Mouse (Mus musculus) activated CD4-positive, CD25-positive, alpha-beta regulatory T cell, adult 4 months (primary cell): Measurements from ENCODE around the gene Cfap43. TPM values are rescaled to one million over a fixed set of nuclear protein-coding genes. Genes with fewer than 3 reads are reported as not detected.
"Not testable (repeated sequence)": the region's sequence is repeated elsewhere in the genome, so short reads cannot be mapped to it uniquely, and the experiment has no call there.

ENCODE experiments used
- ATAC-seq: one replicate; pipeline ENCODE4 v1.8.0; 2017
- polyA plus RNA-seq, 2 experiments: library from polyadenylated mRNA; unstranded; fragments of 100-300 nt; shearing (Covaris generic); gene quantifications; one replicate each; pipeline ENCODE4 v1.2.1; 2017

Gene Cfap43
- polyA plus RNA-seq, 2 experiments from 2014 or later = 0.28 to 0.32 TPM

GRCm38 (mm10) chr19:47853053-47853452 is 66.0 kb downstream of the Cfap43 start:
- no peak for ATAC-seq

GRCm38 (mm10) chr19:47852131-47852530 is 67.0 kb downstream of the Cfap43 start:
- ATAC-seq = not testable (repeated sequence)

- ATAC-seq = no peak
Observed at GRCm38 (mm10) chr19:47849735-47850134, 69.4 kb downstream of the Cfap43 start.

GRCm38 (mm10) chr19:47841234-47841633 is 77.9 kb downstream of the Cfap43 start:
- not testable (repeated sequence) for ATAC-seq

GRCm38 (mm10) chr19:47837527-47837901 is 81.6 kb downstream of the Cfap43 start:
- peak; percentile 41 for ATAC-seq

GRCm38 (mm10) chr19:47836701-47837526 is 82.2 kb downstream of the Cfap43 start:
- ATAC-seq = peak; percentile 84

- ATAC-seq = no peak
Observed at GRCm38 (mm10) chr19:47835776-47836175, 83.3 kb downstream of the Cfap43 start.

- no peak for ATAC-seq
Observed at GRCm38 (mm10) chr19:47834614-47835013, 84.5 kb downstream of the Cfap43 start.

- ATAC-seq = no peak
Observed at GRCm38 (mm10) chr19:47832316-47832715, 86.8 kb downstream of the Cfap43 start.

GRCm38 (mm10) chr19:47831111-47831510 is 88.0 kb downstream of the Cfap43 start:
- no peak for ATAC-seq

- ATAC-seq = no peak
Observed at GRCm38 (mm10) chr19:47829913-47830450, 89.1 kb downstream of the Cfap43 start.

GRCm38 (mm10) chr19:47824026-47824425 is 95.1 kb downstream of the Cfap43 start:
- no peak for ATAC-seq

GRCm38 (mm10) chr19:47822143-47822796 is 96.8 kb downstream of the Cfap43 start:
- no peak for ATAC-seq

- no peak for ATAC-seq
Observed at GRCm38 (mm10) chr19:47821494-47821872, 97.6 kb downstream of the Cfap43 start.

- ATAC-seq = peak; percentile 40
Observed at GRCm38 (mm10) chr19:47820832-47821493, 98.1 kb downstream of the Cfap43 start.

- ATAC-seq = no peak
Observed at GRCm38 (mm10) chr19:47817692-47818091, 101.4 kb downstream of the Cfap43 start.

- ATAC-seq = no peak
Observed at GRCm38 (mm10) chr19:47814721-47815120, 104.4 kb downstream of the Cfap43 start.

- no peak for ATAC-seq
Observed at GRCm38 (mm10) chr19:47812091-47812490, 107.0 kb downstream of the Cfap43 start.

GRCm38 (mm10) chr19:47798583-47798982 is 120.5 kb downstream of the Cfap43 start:
- ATAC-seq = no peak

- ATAC-seq = no peak
Observed at GRCm38 (mm10) chr19:47796699-47797098, 122.4 kb downstream of the Cfap43 start.

GRCm38 (mm10) chr19:47795009-47795728 is 123.9 kb downstream of the Cfap43 start:
- ATAC-seq = peak; percentile 61

- no peak for ATAC-seq
Observed at GRCm38 (mm10) chr19:47794331-47794730, 124.8 kb downstream of the Cfap43 start.
